Mouse (Mus musculus) CD8-positive naive resting alpha-beta T cell, adult 2 months (primary cell): ENCODE results near the gene Ftl1.
"Not testable (repeated sequence)": the region's sequence is repeated elsewhere in the genome, so short reads cannot be mapped to it uniquely, and the experiment has no call there.

Source experiments
- DNase-seq, 2 experiments: peaks; one replicate each; pipeline ENCODE4 v3.0.0; 2022; ENCODE audit warnings: low read depth in 2 of 2, low spot score in 2 of 2

Ftl1 gene

GRCm38 (mm10) chr7:45459564-45460140 lies at the start of gene Ftl1:
TSS of gene Ftl1 (minus strand) at chr7:45459884.
- peak; percentile 88 to 89 for DNase-seq

- DNase-seq: no peak
These were observed 49.6 kb upstream of the Ftl1 start for GRCm38 (mm10) chr7:45509181-45509882.

GRCm38 (mm10) chr7:45508561-45508960 lies 48.9 kb upstream of the Ftl1 start:
- DNase-seq: no peak

- no peak for DNase-seq
These were observed 47.9 kb upstream of the Ftl1 start for GRCm38 (mm10) chr7:45507583-45507982.

- DNase-seq: no peak
These were observed 38.7 kb upstream of the Ftl1 start for GRCm38 (mm10) chr7:45498427-45498826.

- DNase-seq: no peak
These were observed 34.9 kb upstream of the Ftl1 start for GRCm38 (mm10) chr7:45494548-45494947.

GRCm38 (mm10) chr7:45492951-45493350 lies 33.3 kb upstream of the Ftl1 start:
- no peak for DNase-seq

- no peak for DNase-seq
These were observed 32.7 kb upstream of the Ftl1 start for GRCm38 (mm10) chr7:45492225-45492844.

GRCm38 (mm10) chr7:45491264-45491663 lies 31.6 kb upstream of the Ftl1 start:
- no peak for DNase-seq

- DNase-seq: no peak
These were observed 31.1 kb upstream of the Ftl1 start for GRCm38 (mm10) chr7:45490822-45491221.

- no peak for DNase-seq
These were observed 29.9 kb upstream of the Ftl1 start for GRCm38 (mm10) chr7:45489578-45489977.

- no peak for DNase-seq
These were observed 28.9 kb upstream of the Ftl1 start, which contains the start of gene Dhdh for GRCm38 (mm10) chr7:45488293-45489204. TSS of gene Dhdh (minus strand) at chr7:45488805.

- no peak for DNase-seq
These were observed 28.2 kb upstream of the Ftl1 start for GRCm38 (mm10) chr7:45487861-45488292.

GRCm38 (mm10) chr7:45486761-45487415 lies 27.2 kb upstream of the Ftl1 start, which contains the start of gene Gm45808:
TSS of gene Gm45808 (minus strand) at chr7:45486811.
- DNase-seq: no peak

GRCm38 (mm10) chr7:45486158-45486557 lies 26.5 kb upstream of the Ftl1 start:
- DNase-seq: no peak

GRCm38 (mm10) chr7:45484985-45485384 lies 25.3 kb upstream of the Ftl1 start:
- not testable (repeated sequence) for DNase-seq

- DNase-seq: no peak
These were observed 22.5 kb upstream of the Ftl1 start for GRCm38 (mm10) chr7:45482166-45482565.

GRCm38 (mm10) chr7:45481374-45481927 lies 21.8 kb upstream of the Ftl1 start, which contains the start of gene Tulp2:
TSS of gene Tulp2 (plus strand) at chr7:45481877.
- peak in 1 of 2 experiments; percentile 49 for DNase-seq

- not testable (repeated sequence) for DNase-seq
These were observed 20.6 kb upstream of the Ftl1 start for GRCm38 (mm10) chr7:45480310-45480709.

- no peak for DNase-seq
These were observed 19.1 kb upstream of the Ftl1 start for GRCm38 (mm10) chr7:45478774-45479173.
